Mouse (Mus musculus): ENCODE measurements at regions not wholly inside any gene's neighbourhood (a gene's known extent, or its start where the extent isn't known, plus 50 kb on each side); places are given as distances from the start of the nearest gene placed in this dataset.
"Not testable (repeated sequence)": the region's sequence is repeated elsewhere in the genome, so short reads cannot be mapped to it uniquely, and the experiment has no call there.

DNA sequence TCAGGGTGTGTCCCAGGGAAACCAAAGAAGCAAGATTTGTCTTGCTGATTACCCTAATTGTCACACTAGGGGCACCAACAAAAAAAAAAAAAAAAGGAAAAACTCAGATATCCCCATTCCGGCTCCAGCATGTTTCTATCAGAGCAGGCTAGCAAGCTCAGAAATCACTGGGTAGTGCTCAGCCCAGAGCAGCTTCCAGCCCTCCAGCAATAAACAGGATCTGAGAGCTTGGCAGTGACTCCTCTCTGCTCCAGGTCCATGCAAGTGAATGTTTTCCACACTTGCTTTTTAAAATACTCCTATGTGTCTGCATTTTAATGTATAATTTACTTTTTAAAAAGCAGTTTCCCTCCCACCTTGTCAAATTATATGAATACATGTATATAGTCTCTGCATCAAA, 290.8 kb downstream of the Car8 start:
- DNase-seq (ENCODE audit: extremely low spot score, low spot score) = no peak

DNA sequence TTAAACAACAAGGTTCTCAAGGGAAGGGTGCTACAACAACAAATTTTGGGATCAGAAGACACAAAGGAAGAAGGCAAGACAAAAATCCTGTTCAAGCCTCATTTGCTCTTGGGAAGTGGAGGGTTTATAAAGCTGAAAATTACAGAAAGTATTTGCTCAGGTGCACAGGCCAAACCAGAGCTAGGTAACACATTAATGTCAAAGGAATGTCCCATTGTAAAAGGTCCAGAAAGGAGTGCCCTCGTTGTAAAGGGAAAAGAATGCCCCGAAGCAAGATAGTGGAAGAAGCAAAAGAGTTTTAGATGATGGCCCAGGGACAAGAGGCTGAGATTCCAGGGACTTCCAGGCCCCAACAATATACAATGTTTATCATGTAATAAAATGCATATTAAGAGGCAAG, 317.3 kb downstream of the Car8 start:
- DNase-seq (ENCODE audit: extremely low spot score, low spot score) = no peak

DNA sequence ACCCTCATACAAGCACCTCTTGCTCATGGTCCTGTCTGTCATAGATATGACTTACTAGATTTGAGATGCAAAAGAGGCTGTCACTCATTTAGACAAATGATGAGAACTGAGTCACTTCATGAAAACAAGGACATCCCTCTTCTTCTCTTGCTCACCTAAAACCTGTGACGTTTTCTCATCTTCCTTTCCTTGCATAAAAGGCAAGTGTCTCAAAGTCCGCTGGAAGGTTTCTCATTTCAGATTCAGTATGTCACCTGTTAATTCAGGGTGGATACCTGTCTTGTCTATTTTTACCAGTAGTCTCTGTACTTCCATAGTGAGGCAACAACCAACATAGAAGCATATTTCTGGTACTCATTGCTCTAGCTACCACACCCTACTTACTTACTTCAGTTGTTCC, 325.6 kb downstream of the Car8 start:
- DNase-seq (ENCODE audit: extremely low spot score, low spot score) = no peak

DNA sequence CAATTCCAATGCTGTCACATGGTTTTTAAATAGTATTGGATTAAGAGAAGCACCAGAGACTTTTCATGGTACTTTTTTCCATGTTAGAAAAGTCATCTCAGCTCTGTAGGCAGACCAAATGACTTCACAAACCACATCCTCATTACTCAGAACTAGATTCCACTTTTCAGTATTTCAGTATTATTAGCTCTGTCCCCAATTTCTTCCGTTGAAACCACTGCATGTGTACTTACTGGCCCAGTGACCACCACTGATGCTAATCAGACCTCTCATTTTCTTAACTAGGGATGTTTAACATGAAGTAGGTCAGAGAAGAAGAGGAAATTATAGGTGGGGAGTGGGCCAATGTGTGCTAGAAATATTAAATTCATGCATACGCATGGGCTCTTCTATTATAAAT, 326.2 kb downstream of the Car8 start:
- DNase-seq (ENCODE audit: extremely low spot score, low spot score) = no peak

DNA sequence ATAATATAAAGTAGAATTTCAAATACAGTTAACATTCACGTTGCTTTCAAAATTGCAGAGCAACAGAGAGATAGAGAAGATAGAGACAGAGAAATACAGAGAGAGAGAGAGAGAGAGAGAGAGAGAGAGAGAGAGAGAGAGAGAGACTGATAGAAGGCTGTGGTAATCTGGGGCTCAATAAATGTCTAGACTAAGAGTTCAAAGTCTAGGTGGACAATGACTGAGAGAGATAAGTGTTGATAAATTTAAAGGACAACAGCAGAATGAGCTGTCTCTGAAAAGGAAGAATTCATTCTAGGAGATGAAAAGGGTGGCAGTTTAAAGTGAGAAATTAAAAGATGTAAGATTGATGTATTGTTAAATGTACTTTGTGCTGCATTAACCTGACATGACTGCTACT, 335.7 kb downstream of the Car8 start:
- DNase-seq (ENCODE audit: extremely low spot score, low spot score) = no peak

DNA sequence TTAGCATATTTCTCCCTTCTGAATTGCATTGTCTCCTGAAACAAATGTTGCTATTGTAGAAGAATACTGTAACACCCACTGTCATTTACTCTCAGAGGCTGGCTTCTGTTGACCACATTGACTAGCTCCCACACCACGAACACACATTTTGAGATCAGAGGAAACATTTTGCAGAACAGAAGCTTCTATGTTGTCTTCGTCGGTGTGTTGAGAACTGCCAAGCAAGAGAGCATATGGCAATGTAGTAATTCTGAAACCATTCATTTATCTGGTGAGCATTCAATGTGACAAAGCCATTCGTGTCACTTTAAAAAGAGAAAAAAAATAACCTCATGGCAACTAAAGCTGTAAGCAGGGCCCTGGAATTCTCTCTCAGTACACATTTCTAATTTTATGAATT, 343.9 kb downstream of the Car8 start:
- DNase-seq (ENCODE audit: extremely low spot score, low spot score) = no peak

DNA sequence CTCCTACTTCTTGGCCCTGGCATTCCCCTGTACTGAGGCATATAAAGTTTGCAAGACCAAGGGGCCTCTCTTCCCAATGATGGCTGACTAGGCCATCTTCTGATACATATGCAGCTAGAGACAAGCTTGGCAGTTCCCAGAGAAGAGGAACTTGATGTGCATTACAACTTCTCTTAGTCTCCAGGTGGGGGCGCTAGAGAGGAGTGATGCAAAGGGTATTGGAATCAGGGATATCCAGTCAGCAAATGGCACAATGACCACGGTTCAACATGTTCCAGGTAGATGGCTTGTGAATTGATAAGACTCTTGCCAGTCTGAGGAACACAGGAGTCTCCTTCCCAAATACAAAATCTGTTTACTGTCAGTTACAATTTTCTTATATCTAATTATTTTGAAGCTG, 347.7 kb downstream of the Car8 start:
- no peak for DNase-seq (ENCODE audit: extremely low spot score, low spot score)

DNA sequence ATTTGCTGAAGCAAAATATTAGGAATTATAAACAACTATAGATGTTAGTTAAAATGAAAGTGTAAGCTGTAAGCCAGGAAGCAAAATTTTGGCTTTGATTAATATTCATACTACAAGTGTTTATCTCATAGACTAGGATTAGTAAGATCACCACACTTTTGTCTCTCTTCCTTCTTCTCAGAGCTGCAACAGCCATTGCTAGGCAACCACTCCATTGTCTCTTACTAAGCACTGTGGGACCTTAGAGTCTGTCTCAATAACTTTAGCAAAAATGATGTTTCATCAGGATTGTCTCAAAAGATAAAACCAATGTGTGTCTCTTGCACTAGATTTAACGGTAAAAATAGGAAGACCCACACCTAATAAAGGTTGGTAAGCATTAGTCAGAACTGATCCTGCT, 384.3 kb downstream of the Car8 start:
- no peak for DNase-seq (ENCODE audit: extremely low spot score, low spot score)

DNA sequence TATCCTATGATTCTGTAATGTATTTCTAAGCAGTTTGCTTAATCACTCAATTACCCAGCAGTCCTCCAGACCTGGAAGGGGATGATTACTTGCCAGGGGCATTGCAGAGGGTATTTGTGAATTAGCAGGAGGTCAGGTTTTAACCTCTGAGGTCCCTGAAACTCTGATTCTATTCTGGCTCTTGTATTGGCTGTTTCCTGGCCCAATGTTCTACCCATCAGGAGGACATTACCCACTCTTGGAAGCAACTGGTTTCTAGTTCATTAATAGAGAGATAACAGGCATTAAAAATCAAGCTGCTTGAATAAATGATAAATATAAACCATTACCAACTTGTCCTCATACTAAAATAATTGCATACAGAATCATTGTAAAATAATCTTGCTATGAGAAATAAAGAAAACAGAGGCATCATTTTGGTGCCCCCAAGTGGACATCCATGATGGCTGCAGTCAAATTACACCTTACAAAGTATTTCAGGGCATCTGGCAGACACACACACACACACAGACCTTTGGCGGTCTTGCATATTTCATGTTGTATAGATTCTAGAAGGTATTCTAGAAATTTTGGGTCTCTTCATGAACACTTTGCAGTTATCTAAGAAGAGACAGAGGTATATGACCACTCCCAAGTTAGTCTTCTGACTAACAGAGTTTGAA, 385.6 kb downstream of the Car8 start:
- no peak for DNase-seq (ENCODE audit: extremely low spot score, low spot score)

DNA sequence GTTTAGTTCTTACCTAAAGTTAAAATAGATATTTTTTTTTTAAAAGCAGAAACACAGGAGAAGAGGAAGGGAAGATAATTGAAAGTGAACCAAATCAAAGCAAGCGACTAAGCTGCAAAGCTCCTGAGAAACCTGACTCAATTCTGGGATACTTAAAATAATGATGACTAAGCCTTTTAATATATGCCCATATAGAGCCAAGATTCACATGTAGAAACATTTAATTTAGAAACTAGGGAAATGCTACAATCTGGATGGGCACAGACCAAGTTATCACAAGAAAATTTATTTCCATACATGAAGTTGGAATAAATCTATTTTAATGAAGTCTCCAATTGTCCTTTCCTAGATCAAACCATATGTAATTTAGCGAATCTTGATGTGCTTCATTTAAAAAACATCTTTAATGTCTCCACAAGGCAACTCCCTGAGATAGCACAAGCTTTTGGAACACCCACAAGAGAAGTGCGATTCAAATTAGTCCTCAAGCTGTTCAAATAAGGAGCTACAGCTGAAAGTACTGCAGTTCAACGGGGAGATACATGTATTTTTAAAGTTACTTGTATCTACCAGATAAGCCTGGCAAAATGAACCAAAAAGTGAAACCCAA, 386.7 kb downstream of the Car8 start:
- DNase-seq (ENCODE audit: extremely low spot score, low spot score) = no peak

DNA sequence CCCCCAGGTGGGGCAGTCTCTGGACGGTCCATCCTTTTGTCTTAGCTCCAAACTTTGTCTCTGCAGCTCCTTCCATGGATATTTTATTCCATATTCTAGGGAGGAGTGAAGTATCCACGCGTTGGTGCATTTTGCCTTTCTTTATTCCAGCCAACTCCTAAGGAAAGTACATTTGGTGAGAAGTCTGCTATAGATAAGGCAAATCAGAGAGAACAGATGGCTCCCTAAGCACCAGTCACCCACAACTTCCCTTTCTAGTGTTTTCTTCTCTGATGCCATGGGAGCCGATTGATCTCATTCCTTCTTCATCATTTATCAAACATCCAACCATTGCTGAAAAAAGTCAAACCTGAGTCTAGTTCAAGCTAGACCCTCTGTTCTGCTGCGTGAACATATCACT, 391.4 kb downstream of the Car8 start:
- DNase-seq (ENCODE audit: extremely low spot score, low spot score) = no peak

DNA sequence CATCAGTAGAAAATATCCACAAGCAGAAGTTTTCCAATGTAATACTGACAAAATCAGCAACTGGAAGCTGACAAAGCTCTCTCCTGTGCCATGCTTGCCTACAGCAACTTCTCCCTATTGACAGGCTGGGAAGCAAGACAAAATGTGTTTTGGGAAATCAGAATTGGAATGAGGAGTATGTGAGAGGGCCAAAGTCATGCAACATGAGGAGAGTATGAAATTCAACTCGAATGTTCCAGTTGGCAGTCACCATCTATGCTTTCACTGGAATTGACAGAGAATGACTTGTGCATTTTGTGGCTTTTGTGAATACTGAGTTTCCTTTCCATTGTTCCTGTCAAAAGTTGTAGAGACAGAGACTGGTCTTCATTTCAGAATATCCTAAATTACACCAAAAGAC, 409.7 kb downstream of the Car8 start:
- DNase-seq (ENCODE audit: extremely low spot score, low spot score) = no peak

DNA sequence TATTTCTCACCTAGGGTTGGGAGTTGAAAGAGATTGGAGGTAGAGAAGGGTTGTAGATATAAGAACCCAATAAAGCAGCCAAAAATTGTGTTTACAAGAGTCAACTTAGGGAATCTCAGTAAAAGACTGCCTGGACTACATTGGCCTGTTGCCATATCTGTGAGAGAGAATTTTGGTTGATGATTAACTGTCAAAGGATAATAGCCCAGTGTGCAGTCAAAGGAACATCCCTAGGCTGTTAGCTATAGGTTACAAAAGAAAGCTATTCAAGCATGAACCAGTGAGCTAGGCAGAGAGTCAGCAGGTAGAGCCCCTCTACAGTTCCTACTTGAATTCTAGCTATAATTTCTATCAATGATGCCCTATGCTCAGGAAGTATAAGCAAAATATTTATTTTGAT, 419.0 kb downstream of the Car8 start:
- no peak for DNase-seq (ENCODE audit: extremely low spot score, low spot score)

DNA sequence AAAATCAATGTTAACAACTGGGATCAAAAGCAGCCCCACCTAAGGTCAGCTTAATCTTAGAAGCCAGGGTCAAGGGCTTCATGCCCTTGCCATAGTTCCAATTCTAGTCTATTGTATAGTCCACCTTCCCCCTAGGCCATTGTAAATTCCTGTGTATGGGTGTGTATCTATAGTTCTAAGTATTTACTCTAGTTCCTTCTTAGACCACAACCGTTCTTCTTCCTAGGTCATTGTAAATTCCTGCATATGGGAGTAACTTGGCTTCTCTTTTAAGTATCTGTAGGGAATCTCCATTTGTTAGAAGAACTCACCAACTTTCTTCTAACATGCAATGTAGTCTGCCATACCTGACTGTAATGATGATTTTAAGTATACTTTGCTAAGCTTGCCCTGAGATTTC, 461.1 kb downstream of the Car8 start:
- not testable (repeated sequence) for DNase-seq (ENCODE audit: extremely low spot score, low spot score)

DNA sequence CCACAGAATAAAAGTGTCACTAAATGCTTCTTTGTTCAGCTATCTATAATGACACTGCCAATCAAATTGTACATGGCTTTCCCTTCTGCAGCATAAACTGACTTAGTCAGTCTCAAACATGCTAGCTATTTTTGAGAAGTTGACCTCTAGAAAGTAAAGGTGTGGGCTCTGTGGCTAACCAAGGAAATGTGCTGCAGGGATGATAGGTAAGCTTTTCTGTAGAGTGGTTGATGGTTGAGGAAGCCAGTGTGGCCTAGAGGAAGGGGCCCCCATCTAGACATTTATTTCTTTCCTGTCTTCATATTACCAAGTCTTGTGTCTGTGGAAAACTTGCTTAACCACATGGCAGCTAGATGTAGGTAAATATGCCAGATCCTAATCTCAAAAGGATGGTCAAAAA, 483.4 kb downstream of the Car8 start:
- no peak for DNase-seq (ENCODE audit: extremely low spot score, low spot score)

DNA sequence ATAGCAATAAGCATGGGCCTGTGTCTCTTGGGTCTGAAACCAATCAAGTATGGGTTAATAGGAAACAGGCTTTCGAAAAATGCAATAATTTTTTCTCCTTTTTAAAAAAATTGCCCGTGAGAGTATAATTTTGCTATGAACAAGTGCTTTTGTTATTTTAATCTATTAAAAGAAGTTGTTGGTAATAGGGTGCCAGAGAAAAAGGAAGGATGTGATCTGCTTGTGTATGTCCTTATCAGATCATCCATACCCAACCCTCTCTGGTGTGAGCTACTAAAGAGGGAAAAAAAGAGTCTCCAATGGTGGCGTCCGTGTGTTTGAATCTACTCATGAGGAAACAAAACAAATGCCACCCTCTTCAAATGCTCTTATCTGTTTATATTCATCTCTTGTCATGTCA, 484.9 kb downstream of the Car8 start:
- no peak for DNase-seq (ENCODE audit: extremely low spot score, low spot score)

DNA sequence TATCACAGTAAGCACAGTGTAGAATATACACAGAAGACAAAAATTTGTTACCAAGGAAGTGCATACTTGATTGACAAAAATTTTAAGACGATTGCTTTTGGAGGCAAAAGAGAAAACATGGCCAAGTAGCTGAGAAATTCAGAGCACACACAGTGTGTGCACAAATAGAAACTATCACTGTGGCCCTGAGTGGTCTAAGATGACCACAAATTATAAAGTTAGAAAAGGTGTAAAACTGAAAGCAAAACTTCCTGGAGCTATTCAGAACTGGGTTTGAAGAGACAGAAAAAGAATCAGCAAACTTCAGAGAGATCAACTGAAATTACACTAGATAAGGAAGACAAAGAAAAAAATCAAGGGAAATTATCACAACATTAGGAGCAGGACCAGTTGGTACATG, 487.6 kb downstream of the Car8 start:
- DNase-seq (ENCODE audit: extremely low spot score, low spot score) = no peak

DNA sequence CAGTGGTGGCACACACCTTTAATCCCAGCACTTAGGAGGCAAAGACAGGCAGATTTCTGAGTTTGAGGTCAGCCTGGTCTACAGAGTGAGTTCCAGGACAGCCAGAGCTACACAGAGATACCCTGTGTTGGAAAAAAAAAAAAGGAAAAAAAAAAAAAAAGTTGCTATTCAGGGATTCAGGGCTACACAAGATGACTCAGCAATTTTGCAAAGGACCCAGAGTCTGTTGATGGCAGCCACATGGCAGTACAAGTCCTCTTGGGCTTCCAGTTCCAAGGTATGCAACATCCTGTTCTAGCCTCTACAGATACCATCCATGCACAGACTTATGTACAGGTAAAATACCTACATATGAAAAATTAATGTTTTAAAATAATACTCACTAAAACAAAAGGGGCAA, 515.9 kb downstream of the Car8 start:
- no peak for DNase-seq (ENCODE audit: extremely low spot score, low spot score)

DNA sequence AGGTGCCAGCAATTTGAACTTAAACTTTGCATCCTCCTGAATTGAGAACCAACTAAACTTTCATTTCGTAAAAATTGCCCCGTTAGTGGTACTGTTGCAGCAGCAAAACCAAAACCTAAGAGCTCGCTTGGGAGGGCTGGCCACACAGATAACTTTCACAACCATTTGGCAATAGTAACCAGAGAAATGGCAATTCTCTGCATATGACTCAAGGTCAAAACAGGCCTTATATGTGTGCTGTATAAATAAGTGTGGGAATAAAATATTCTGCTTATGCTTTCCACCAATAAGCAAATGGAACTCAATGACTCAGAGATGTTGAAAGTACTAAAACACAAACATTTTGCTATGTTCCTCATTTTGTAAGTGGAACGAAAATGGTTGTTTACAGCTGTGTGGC, 550.3 kb downstream of the Car8 start:
- no peak for DNase-seq (ENCODE audit: extremely low spot score, low spot score)

DNA sequence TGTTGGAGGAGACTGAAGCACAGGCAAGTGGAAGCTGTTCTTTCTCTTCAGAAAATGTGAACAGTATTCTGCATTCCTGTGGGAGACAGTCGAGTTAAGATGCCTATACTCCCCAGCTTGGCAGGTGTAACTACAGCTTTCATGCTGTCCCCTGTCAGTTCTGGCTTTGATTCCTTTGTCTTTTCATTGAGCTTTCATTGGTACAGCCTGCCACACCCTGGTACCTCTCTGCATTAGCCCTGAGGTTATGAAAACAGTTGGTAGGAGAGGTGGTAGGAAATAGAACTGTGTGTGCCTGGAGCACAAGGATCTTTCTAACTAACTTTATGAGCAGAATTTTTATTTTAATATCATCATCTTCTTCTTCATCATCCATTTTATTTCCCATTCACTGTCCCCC, 551.6 kb downstream of the Car8 start:
- no peak for DNase-seq (ENCODE audit: extremely low spot score, low spot score)

DNA sequence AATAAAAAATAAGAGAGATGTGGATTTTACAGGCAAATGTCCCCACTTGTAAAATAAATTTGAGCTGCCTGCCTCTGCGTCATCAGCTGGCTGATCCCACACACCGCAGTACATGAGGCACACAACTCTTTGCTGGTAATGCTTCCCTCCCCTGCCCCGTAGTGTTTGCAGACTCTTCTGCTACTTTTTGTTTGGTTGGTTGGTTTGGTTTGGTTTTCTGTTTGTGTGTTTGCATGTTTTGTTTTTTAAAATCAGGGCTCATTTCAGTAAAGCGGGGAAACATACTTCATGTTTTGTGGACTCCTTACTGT, 568.1 kb downstream of the Car8 start:
- no peak for DNase-seq (ENCODE audit: extremely low spot score, low spot score)

DNA sequence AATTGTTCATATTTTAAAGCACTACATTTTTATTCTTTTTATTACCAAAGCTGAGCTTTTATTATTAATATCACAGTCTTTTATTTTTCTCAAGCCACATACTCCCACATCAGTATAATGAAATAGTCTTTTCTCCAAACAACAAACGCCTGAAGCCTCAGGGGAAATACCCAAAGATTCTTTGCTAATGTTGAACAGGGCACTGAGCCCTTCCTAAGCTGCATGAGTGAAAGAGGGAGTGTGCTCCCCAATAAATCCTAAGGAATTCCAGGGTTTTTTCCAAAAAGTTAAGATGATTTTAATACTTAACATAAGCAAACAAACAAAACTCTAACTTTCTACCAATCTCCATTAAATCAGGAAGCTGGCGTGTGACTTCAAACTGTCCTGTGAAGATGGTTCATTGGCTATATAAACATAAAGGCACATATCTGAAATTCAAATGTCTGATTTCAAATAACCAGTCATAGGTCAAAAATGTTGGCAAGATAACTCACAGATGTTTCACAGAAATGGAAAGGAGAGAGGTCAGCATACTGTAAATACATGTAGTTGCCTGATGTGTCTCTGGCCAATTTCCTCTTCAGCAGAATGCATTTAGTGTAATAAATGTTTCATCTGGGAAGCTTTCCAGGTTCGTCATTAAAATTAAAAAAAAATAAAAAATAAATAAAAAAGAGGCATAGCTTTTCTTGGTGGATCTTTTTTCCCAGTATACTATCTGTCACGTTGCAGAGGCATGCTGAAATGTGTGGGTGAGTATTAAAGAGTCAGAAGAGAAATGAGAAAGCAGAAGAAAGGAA, 568.6 kb downstream of the Car8 start:
- DNase-seq (ENCODE audit: extremely low spot score, low spot score) = no peak

DNA sequence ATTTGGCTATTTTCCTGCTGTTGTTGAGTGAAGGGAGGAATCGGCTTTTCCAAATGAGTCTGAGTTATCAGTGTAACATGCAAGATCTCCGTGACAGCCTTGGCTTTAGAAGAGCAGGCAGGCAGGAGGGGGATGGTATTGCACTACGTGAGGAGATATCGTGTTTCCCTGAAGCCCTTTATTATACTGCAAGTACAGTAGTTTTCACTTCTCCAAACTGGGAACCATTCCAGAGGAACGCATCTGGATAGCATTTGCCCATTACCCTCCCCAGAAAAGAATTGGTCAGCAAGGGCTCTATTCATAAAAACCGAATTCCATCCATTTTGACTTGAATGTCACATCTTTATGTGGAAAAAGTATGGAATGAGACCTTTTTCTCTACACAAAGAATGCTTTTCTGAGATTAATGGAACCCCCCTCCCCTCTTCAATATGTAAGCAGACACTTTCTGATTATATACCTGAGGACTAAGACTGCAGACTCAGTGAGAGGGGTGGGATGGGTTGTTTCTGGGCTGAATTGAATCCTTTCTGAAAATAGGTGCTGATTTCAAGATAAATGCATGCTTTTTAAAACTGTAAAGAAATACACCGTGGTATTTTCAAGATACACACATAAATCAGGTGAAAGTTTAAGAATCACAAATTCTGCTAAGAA, 571.8 kb downstream of the Car8 start:
- DNase-seq (ENCODE audit: extremely low spot score, low spot score) = no peak
